Mouse (Mus musculus) lung, postnatal 0 days (tissue): ENCODE results near the gene Pxdn.
A peak's percentile ranks its signal among the peaks of the same experiment; 100 is the strongest.

Experiments
- CTCF ChIP-seq: IDR thresholded peaks from 2 replicates; pipeline ENCODE4 v1.5.1; 2016; ENCODE audit warnings: antibody characterized with exemption, mild to moderate bottlenecking
- EP300 ChIP-seq: IDR thresholded peaks from 2 replicates; pipeline ENCODE4 v1.6.1; 2016; ENCODE audit warnings: antibody characterized with exemption, mild to moderate bottlenecking, control low read depth

- TF ChIP-seq CTCF: peak; percentile 18; the same call in 1 of the 2 replicates
- no peak for TF ChIP-seq EP300
These were observed 505 bp downstream of the Pxdn start for GRCm38 (mm10) chr12:29937851-29938375.
